Mouse (Mus musculus): ENCODE measurements at regions not wholly inside any gene's neighbourhood (a gene's known extent, or its start where the extent isn't known, plus 50 kb on each side); places are given as distances from the start of the nearest gene placed in this dataset.

- DNase-seq, result no peak
Measured at GRCm38 (mm10) chr13:102034484-102034883, 266.5 kb upstream of the Pik3r1 start.

- no peak for DNase-seq
Measured at GRCm38 (mm10) chr13:102036001-102036400, 268.0 kb upstream of the Pik3r1 start.

GRCm38 (mm10) chr13:102036819-102037624 is 269.0 kb upstream of the Pik3r1 start:
- no peak for DNase-seq

GRCm38 (mm10) chr13:102060213-102060612 is 292.2 kb upstream of the Pik3r1 start:
- DNase-seq, result no peak

GRCm38 (mm10) chr13:102064590-102065273 is 296.7 kb upstream of the Pik3r1 start:
- no peak for DNase-seq

GRCm38 (mm10) chr13:102065274-102065640 is 297.2 kb upstream of the Pik3r1 start:
- no peak for DNase-seq

- no peak for DNase-seq
Measured at GRCm38 (mm10) chr13:102065796-102066195, 297.8 kb upstream of the Pik3r1 start.

- DNase-seq, result no peak
Measured at GRCm38 (mm10) chr13:102070740-102071139, 302.7 kb upstream of the Pik3r1 start.

- no peak for DNase-seq
Measured at GRCm38 (mm10) chr13:102072366-102072765, 304.3 kb upstream of the Pik3r1 start.

GRCm38 (mm10) chr13:102087766-102088165 is 319.7 kb upstream of the Pik3r1 start:
- no peak for DNase-seq

- DNase-seq, result no peak
Measured at GRCm38 (mm10) chr13:102089551-102089950, 321.5 kb upstream of the Pik3r1 start.

GRCm38 (mm10) chr13:102094193-102094592 is 326.2 kb upstream of the Pik3r1 start:
- DNase-seq, result no peak

- DNase-seq, result no peak
Measured at GRCm38 (mm10) chr13:102103161-102103560, 335.1 kb upstream of the Pik3r1 start.

- no peak for DNase-seq
Measured at GRCm38 (mm10) chr13:102106188-102106587, 338.2 kb upstream of the Pik3r1 start.

GRCm38 (mm10) chr13:102108204-102108603 is 340.2 kb upstream of the Pik3r1 start:
- no peak for DNase-seq

- no peak for DNase-seq
Measured at GRCm38 (mm10) chr13:102108916-102109315, 340.9 kb upstream of the Pik3r1 start.

GRCm38 (mm10) chr13:102113941-102114340 is 345.9 kb upstream of the Pik3r1 start:
- DNase-seq, result no peak

- DNase-seq, result no peak
Measured at GRCm38 (mm10) chr13:102122341-102122740, 354.3 kb upstream of the Pik3r1 start.

GRCm38 (mm10) chr13:102127933-102128430 is 360.0 kb upstream of the Pik3r1 start:
- no peak for DNase-seq

GRCm38 (mm10) chr13:102131459-102131858 is 363.4 kb upstream of the Pik3r1 start:
- no peak for DNase-seq

GRCm38 (mm10) chr13:102132154-102132553 is 364.1 kb upstream of the Pik3r1 start:
- no peak for DNase-seq

- DNase-seq, result no peak
Measured at GRCm38 (mm10) chr13:102132696-102133095, 364.7 kb upstream of the Pik3r1 start.

- no peak for DNase-seq
Measured at GRCm38 (mm10) chr13:102135210-102135609, 367.2 kb upstream of the Pik3r1 start.

GRCm38 (mm10) chr13:102142986-102143385 is 375.0 kb upstream of the Pik3r1 start:
- DNase-seq, result no peak

Measured in cerebellum, adult 8-10 months (tissue).